Mouse (Mus musculus): ENCODE data around the gene Map7. TPM values are rescaled to one million over a fixed set of nuclear protein-coding genes. Genes with fewer than 3 reads are reported as not detected.

Gene Map7
- polyA plus RNA-seq, 1 experiment from 2014 or later, result 11.5 TPM

- Histone ChIP-seq H3K9me3 (no peaks in the 10 kb centered on the region), H3K4me3 (no peak overlapping the region), H3K27ac (no peak overlapping the region), H3K9ac (no peak overlapping the region), H3K4me2 (replicated peaks) (no peak overlapping the region), H3K36me3 (no peaks in the 10 kb centered on the region), H3K27me3 (no peaks in the 10 kb centered on the region), H3K4me1 (no peaks in the 10 kb centered on the region)
- 50% methylated on average over 4 of the region's 4 CpGs for WGBS
- no peak for ATAC-seq (ENCODE audit: insufficient number of reproducible peaks, insufficient read depth, low FRiP score, low TSS enrichment)
Observed at GRCm38 (mm10) chr10:20125226-20125625, 23.0 kb upstream of the Map7 start.

GRCm38 (mm10) chr10:20132933-20133652 lies 15.2 kb upstream of the Map7 start:
- Histone ChIP-seq H3K27ac (no peak overlapping the region), H3K27me3 (no peaks in the 10 kb centered on the region), H3K36me3 (peaks cover 4% of the 10 kb centered on the region; the same call in 1 of the 2 replicates), H3K4me2 (replicated peaks) (no peak overlapping the region), H3K4me3 (no peak overlapping the region), H3K9me3 (no peaks in the 10 kb centered on the region), H3K9ac (no peak overlapping the region), H3K4me1 (no peaks in the 10 kb centered on the region)
- no peak for ATAC-seq (ENCODE audit: insufficient number of reproducible peaks, insufficient read depth, low FRiP score, low TSS enrichment)
- WGBS, result 84% methylated on average over 12 of the region's 12 CpGs

- no peak overlapping the region for H3K27ac ChIP-seq
- no peak overlapping the region for H3K4me2 ChIP-seq (replicated peaks)
- H3K36me3 ChIP-seq, result peaks cover 4% of the 10 kb centered on the region; the same call in 1 of the 2 replicates
- H3K9ac ChIP-seq, result no peak overlapping the region
- H3K27me3 ChIP-seq, result no peaks in the 10 kb centered on the region
- no peak overlapping the region for H3K4me3 ChIP-seq
- H3K9me3 ChIP-seq, result no peaks in the 10 kb centered on the region
- WGBS, result 83% methylated on average over 15 of the region's 15 CpGs
- ATAC-seq (ENCODE audit: insufficient number of reproducible peaks, insufficient read depth, low FRiP score, low TSS enrichment), result no peak
- no peaks in the 10 kb centered on the region for H3K4me1 ChIP-seq
Observed at GRCm38 (mm10) chr10:20135350-20136058, 12.8 kb upstream of the Map7 start.

GRCm38 (mm10) chr10:20136505-20136904 lies 11.8 kb upstream of the Map7 start:
- Histone ChIP-seq H3K4me1 (no peaks in the 10 kb centered on the region), H3K9me3 (no peaks in the 10 kb centered on the region), H3K36me3 (peaks cover 4% of the 10 kb centered on the region; the same call in 1 of the 2 replicates), H3K4me2 (replicated peaks) (no peak overlapping the region), H3K27ac (no peak overlapping the region), H3K9ac (no peak overlapping the region), H3K27me3 (no peaks in the 10 kb centered on the region), H3K4me3 (no peak overlapping the region)
- 94% methylated on average over 1 of the region's 1 CpGs for WGBS
- ATAC-seq (ENCODE audit: insufficient number of reproducible peaks, insufficient read depth, low FRiP score, low TSS enrichment), result no peak

- Histone ChIP-seq H3K9me3 (no peaks in the 10 kb centered on the region), H3K9ac (no peak overlapping the region), H3K27ac (no peak overlapping the region), H3K4me3 (no peak overlapping the region), H3K4me1 (no peaks in the 10 kb centered on the region), H3K36me3 (no peaks in the 10 kb centered on the region), H3K4me2 (replicated peaks) (no peak overlapping the region), H3K27me3 (no peaks in the 10 kb centered on the region)
- ATAC-seq (ENCODE audit: insufficient number of reproducible peaks, insufficient read depth, low FRiP score, low TSS enrichment), result no peak
- WGBS, result 74% methylated on average over 17 of the region's 17 CpGs
Observed at GRCm38 (mm10) chr10:20141376-20141775, 6.9 kb upstream of the Map7 start.

GRCm38 (mm10) chr10:20148773-20149120 lies 476 bp downstream of the Map7 start:
- under 1% methylated on average over 42 of the region's 58 CpGs for WGBS
- peak; percentile 74 for ATAC-seq (ENCODE audit: insufficient number of reproducible peaks, insufficient read depth, low FRiP score, low TSS enrichment)
- H3K27ac ChIP-seq, result no peak overlapping the region
- no peaks in the 10 kb centered on the region for H3K9me3 ChIP-seq
- H3K9ac ChIP-seq, result peak overlapping the region; percentile 57
- H3K4me1 ChIP-seq, result no peaks in the 10 kb centered on the region
- peaks cover 37% of the 10 kb centered on the region for H3K27me3 ChIP-seq
- peak overlapping the region; percentile 73 for H3K4me3 ChIP-seq
- peak overlapping the region; percentile 97 for H3K4me2 ChIP-seq (replicated peaks)
- H3K36me3 ChIP-seq, result no peaks in the 10 kb centered on the region

GRCm38 (mm10) chr10:20149121-20149834 lies 1.0 kb downstream of the Map7 start:
- 1% methylated on average over 52 of the region's 74 CpGs for WGBS
- peaks cover 37% of the 10 kb centered on the region for H3K27me3 ChIP-seq

GRCm38 (mm10) chr10:20149835-20150355 lies 1.6 kb downstream of the Map7 start:
- H3K4me2 ChIP-seq (replicated peaks), result peak overlapping the region; percentile 97
- ATAC-seq (ENCODE audit: insufficient number of reproducible peaks, insufficient read depth, low FRiP score, low TSS enrichment), result no peak
- no peaks in the 10 kb centered on the region for H3K36me3 ChIP-seq
- WGBS, result 5% methylated on average over 13 of the region's 13 CpGs
- peaks cover 37% of the 10 kb centered on the region for H3K27me3 ChIP-seq
- no peaks in the 10 kb centered on the region for H3K9me3 ChIP-seq
- H3K4me3 ChIP-seq, result peak overlapping the region; percentile 73
- 0 out of 2 replicates have a peak overlapping the region, but pooled peaks have one; percentile 57 for H3K9ac ChIP-seq
- H3K27ac ChIP-seq, result no peak overlapping the region
- H3K4me1 ChIP-seq, result no peaks in the 10 kb centered on the region

More at GRCm38 (mm10) chr10:20149121-20149834, 1.0 kb downstream of the Map7 start:
- Histone ChIP-seq H3K27ac (no peak overlapping the region), H3K4me1 (no peaks in the 10 kb centered on the region), H3K4me3 (peak overlapping the region; percentile 73), H3K4me2 (replicated peaks) (peak overlapping the region; percentile 97), H3K36me3 (no peaks in the 10 kb centered on the region), H3K9ac (peak overlapping the region; percentile 57), H3K9me3 (no peaks in the 10 kb centered on the region)
- ATAC-seq (ENCODE audit: insufficient number of reproducible peaks, insufficient read depth, low FRiP score, low TSS enrichment), result peak; percentile 65

GRCm38 (mm10) chr10:20152131-20152530 lies 3.9 kb downstream of the Map7 start:
- H3K9ac ChIP-seq, result no peak overlapping the region
- H3K9me3 ChIP-seq, result no peaks in the 10 kb centered on the region
- no peaks in the 10 kb centered on the region for H3K4me1 ChIP-seq
- 82% methylated on average over 1 of the region's 1 CpGs for WGBS
- H3K36me3 ChIP-seq, result no peaks in the 10 kb centered on the region
- H3K27me3 ChIP-seq, result peaks cover 31% of the 10 kb centered on the region
- no peak overlapping the region for H3K4me2 ChIP-seq (replicated peaks)
- H3K4me3 ChIP-seq, result no peak overlapping the region
- ATAC-seq (ENCODE audit: insufficient number of reproducible peaks, insufficient read depth, low FRiP score, low TSS enrichment), result no peak
- H3K27ac ChIP-seq, result no peak overlapping the region

GRCm38 (mm10) chr10:20153507-20153906 lies 5.2 kb downstream of the Map7 start:
- ATAC-seq (ENCODE audit: insufficient number of reproducible peaks, insufficient read depth, low FRiP score, low TSS enrichment), result no peak
- Histone ChIP-seq H3K9me3 (no peaks in the 10 kb centered on the region), H3K27me3 (peaks cover 17% of the 10 kb centered on the region), H3K36me3 (no peaks in the 10 kb centered on the region), H3K4me2 (replicated peaks) (no peak overlapping the region), H3K27ac (no peak overlapping the region), H3K4me3 (no peak overlapping the region), H3K4me1 (no peaks in the 10 kb centered on the region), H3K9ac (no peak overlapping the region)
- WGBS, result 65% methylated on average over 2 of the region's 2 CpGs

- Histone ChIP-seq H3K27me3 (peaks cover 5% of the 10 kb centered on the region), H3K4me2 (replicated peaks) (no peak overlapping the region)
Observed at GRCm38 (mm10) chr10:20155401-20155800, 7.1 kb downstream of the Map7 start.

More at GRCm38 (mm10) chr10:20155401-20155800, 7.1 kb downstream of the Map7 start:
- no peak overlapping the region for H3K27ac ChIP-seq
- no peak overlapping the region for H3K4me3 ChIP-seq
- H3K9me3 ChIP-seq, result no peaks in the 10 kb centered on the region
- no peak overlapping the region for H3K9ac ChIP-seq
- WGBS, result 80% methylated on average over 7 of the region's 7 CpGs
- ATAC-seq (ENCODE audit: insufficient number of reproducible peaks, insufficient read depth, low FRiP score, low TSS enrichment), result no peak
- no peaks in the 10 kb centered on the region for H3K4me1 ChIP-seq
- H3K36me3 ChIP-seq, result no peaks in the 10 kb centered on the region
